Mouse (Mus musculus) G1E (cell line): Measurements from ENCODE around the gene Nbeal2.

ENCODE experiments used
- CTCF ChIP-seq: IDR thresholded peaks from 2 replicates; pipeline ENCODE4 v1.5.1; 2012; ENCODE audit warnings: low read depth, low read length, inconsistent platforms, mixed read lengths
- GATA1 ChIP-seq: IDR thresholded peaks from 2 replicates; pipeline ENCODE4 v1.6.1; 2012; ENCODE audit warnings: borderline replicate concordance, low read length, inconsistent platforms, mixed read lengths
- GATA2 ChIP-seq: IDR thresholded peaks from 2 replicates; pipeline ENCODE4 v1.6.1; 2012; ENCODE audit warnings: low read depth, low read length, inconsistent platforms, borderline replicate concordance

DNA sequence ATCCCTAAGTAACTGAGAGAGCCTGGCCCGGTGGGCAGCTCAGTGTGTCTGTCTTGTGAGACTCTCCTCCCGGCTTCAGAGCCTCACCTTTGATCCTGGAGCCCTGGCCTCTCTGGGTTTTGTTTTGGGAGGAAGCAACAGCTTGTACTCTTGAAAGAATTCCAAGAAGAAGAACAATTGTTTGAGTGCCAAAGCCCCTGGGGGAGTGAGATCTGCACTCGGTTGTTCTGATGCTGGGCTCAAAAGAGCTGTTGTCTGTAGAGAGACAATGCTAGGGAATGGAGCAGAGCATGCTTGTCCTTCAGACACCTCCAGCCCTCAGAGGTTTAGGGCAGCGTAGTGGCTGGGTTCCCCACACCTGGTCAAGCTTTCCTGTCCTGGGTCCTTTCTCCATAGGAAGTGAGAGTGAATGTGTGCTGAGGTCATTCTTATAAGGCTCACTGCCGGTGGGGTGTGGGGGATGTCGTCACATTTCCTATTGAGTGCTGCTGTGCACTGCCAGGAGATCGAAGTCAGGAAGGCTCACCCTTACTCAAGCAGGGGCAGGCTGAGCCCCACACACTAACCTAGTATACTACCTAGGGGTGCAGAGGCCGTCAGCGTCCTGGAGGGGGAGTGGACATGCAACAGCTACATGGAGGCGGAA lies 19.3 kb upstream of the Nbeal2 start:
- TF ChIP-seq GATA1 = no peak
- no peak for TF ChIP-seq CTCF
- no peak for TF ChIP-seq GATA2
